Mouse (Mus musculus) neural tube, embryonic 12.5 days (tissue): ENCODE measurements around the gene Ntsr1. TPM values are rescaled to one million over a fixed set of nuclear protein-coding genes. Genes with fewer than 3 reads are reported as not detected.

Source experiments
- polyA plus RNA-seq: library from polyadenylated mRNA; unstranded; fragments of >200 nt; fragmentation: Nextera tagmentation; extraction: Ambion mirVana; gene quantifications from 2 replicates; pipeline ENCODE4 v1.2.1, GENCODE M21; 2016

Gene Ntsr1
- polyA plus RNA-seq, 1 experiment from 2014 or later, result 0.28 TPM

Other genes with a start within 250 kb of the Ntsr1 start
- gene Rps21, start 242.6 kb upstream of the Ntsr1 start, polyA plus RNA-seq, result 430 and 468 TPM in 2 replicates
- 26.3 and 28.7 TPM in 2 replicates for gene Cables2, start 226.5 kb upstream of the Ntsr1 start, polyA plus RNA-seq
- gene Rbbp8nl, start 210.1 kb upstream of the Ntsr1 start, polyA plus RNA-seq, result 0.13 TPM in 1 of 2 replicates, not detected in the other
- gene Gata5, start 165.3 kb upstream of the Ntsr1 start, polyA plus RNA-seq, result 0.08 TPM in 1 of 2 replicates, not detected in the other
- 6.0 and 7.8 TPM in 2 replicates for gene Slco4a1, start 43.7 kb upstream of the Ntsr1 start, polyA plus RNA-seq
- 38.9 and 45.5 TPM in 2 replicates for gene Mrgbp, start 81.3 kb downstream of the Ntsr1 start, polyA plus RNA-seq
- gene Ogfr, start 89.3 kb downstream of the Ntsr1 start, polyA plus RNA-seq, result 91.8 and 94.8 TPM in 2 replicates
- gene Col9a3, start 97.8 kb downstream of the Ntsr1 start, polyA plus RNA-seq, result 52.2 and 56.5 TPM in 2 replicates
- gene Tcfl5, start 142.7 kb downstream of the Ntsr1 start, polyA plus RNA-seq, result 0.23 and 0.55 TPM in 2 replicates
- gene Dido1, start 210.0 kb downstream of the Ntsr1 start, polyA plus RNA-seq, result 32.0 and 33.6 TPM in 2 replicates
- 53.8 and 56.8 TPM in 2 replicates for gene Gid8, start 210.1 kb downstream of the Ntsr1 start, polyA plus RNA-seq
- gene Slc17a9, start 225.3 kb downstream of the Ntsr1 start, polyA plus RNA-seq, result 0.43 and 0.52 TPM in 2 replicates